Mouse (Mus musculus) embryonic facial prominence, embryonic 13.5 days (tissue): Measurements from ENCODE around the gene Lima1. TPM values are rescaled to one million over a fixed set of nuclear protein-coding genes. Genes with fewer than 3 reads are reported as not detected.
"Not testable (repeated sequence)": the region's sequence is repeated elsewhere in the genome, so short reads cannot be mapped to it uniquely, and the experiment has no call there.

ENCODE experiments used
- ATAC-seq: fragments of 200-750 bp; cut with Nextera tagmentation; 2 replicates; pipeline ENCODE4 v1.8.0; 2017; ENCODE audit warnings: low read depth; ENCODE audit not compliant: insufficient number of reproducible peaks, insufficient read depth, low FRiP score, low TSS enrichment
- H3K27ac ChIP-seq: fragments of 300-500 bp; sonication (generic); 2 replicates; pipeline ENCODE4 v1.5.1; 2015; ENCODE audit warnings: moderate library complexity, mild to moderate bottlenecking, inconsistent platforms
- H3K27me3 ChIP-seq: fragments of 300-500 bp; sonication (generic); 2 replicates; pipeline ENCODE4 v1.6.1; 2015; ENCODE audit warnings: mild to moderate bottlenecking, inconsistent platforms
- H3K36me3 ChIP-seq: fragments of 300-500 bp; sonication (generic); 2 replicates; pipeline ENCODE4 v1.6.1; 2015; ENCODE audit warnings: mild to moderate bottlenecking, inconsistent platforms
- H3K4me1 ChIP-seq: fragments of 300-500 bp; sonication (generic); 2 replicates; pipeline ENCODE4 v1.6.1; 2015; ENCODE audit warnings: inconsistent platforms
- H3K4me2 ChIP-seq: fragments of 300-500 bp; sonication (generic); 2 replicates; pipeline ENCODE4 v1.6.1; 2015; ENCODE audit warnings: moderate library complexity, mild to moderate bottlenecking, inconsistent platforms
- H3K4me3 ChIP-seq: fragments of 300-500 bp; sonication (generic); 2 replicates; pipeline ENCODE4 v1.5.1; 2015; ENCODE audit warnings: mild to moderate bottlenecking, inconsistent platforms
- H3K9ac ChIP-seq: fragments of 300-500 bp; sonication (generic); 2 replicates; pipeline ENCODE4 v1.6.1; 2015; ENCODE audit warnings: mild to moderate bottlenecking, inconsistent platforms
- H3K9me3 ChIP-seq: fragments of 300-500 bp; sonication (generic); 2 replicates; pipeline ENCODE4 v1.6.1; 2016; ENCODE audit warnings: inconsistent platforms
- WGBS: fragments of 180-500 bp; shearing (Covaris S2); methylation state at CpG from one replicate; pipeline ENCODE4 v1.1.7; 2015; ENCODE audit warnings: mixed read lengths; 5-methylcytosine and 5-hydroxymethylcytosine counted together
- polyA plus RNA-seq: library from polyadenylated mRNA; unstranded; fragments of >200 nt; fragmentation: Nextera tagmentation; extraction: Ambion mirVana; gene quantifications from 2 replicates; pipeline ENCODE4 v1.2.1, GENCODE M21; 2015

The Lima1 gene
- polyA plus RNA-seq, 1 experiment from 2014 or later = 98.4 TPM

- Histone ChIP-seq H3K9ac (no peak overlapping the region), H3K4me3 (no peak overlapping the region), H3K36me3 (peaks cover 76% of the 10 kb centered on the region), H3K27me3 (no peaks in the 10 kb centered on the region), H3K4me1 (peaks cover 22% of the 10 kb centered on the region), H3K9me3 (no peaks in the 10 kb centered on the region), H3K27ac (no peak overlapping the region), H3K4me2 (no peak overlapping the region)
- 84% methylated on average over 3 of the region's 3 CpGs for WGBS
- ATAC-seq = no peak
Observed at GRCm38 (mm10) chr15:99796066-99796465, 79.2 kb downstream of the Lima1 start.

- ATAC-seq = no peak
- peaks cover 89% of the 10 kb centered on the region for H3K36me3 ChIP-seq
- H3K9me3 ChIP-seq = no peaks in the 10 kb centered on the region
- H3K4me1 ChIP-seq = no peaks in the 10 kb centered on the region
- H3K9ac ChIP-seq = no peak overlapping the region
- 95% methylated on average over 16 of the region's 16 CpGs for WGBS
- no peaks in the 10 kb centered on the region for H3K27me3 ChIP-seq
- no peak overlapping the region for H3K27ac ChIP-seq
- H3K4me2 ChIP-seq = no peak overlapping the region
- H3K4me3 ChIP-seq = no peak overlapping the region
Observed at GRCm38 (mm10) chr15:99792221-99792815, 82.9 kb downstream of the Lima1 start.

- peaks cover 94% of the 10 kb centered on the region for H3K36me3 ChIP-seq
Observed at GRCm38 (mm10) chr15:99791003-99791402, 84.3 kb downstream of the Lima1 start.

GRCm38 (mm10) chr15:99790464-99790863 lies 84.8 kb downstream of the Lima1 start:
- Histone ChIP-seq H3K4me2 (no peak overlapping the region), H3K9me3 (no peaks in the 10 kb centered on the region), H3K27me3 (no peaks in the 10 kb centered on the region), H3K36me3 (peaks cover 95% of the 10 kb centered on the region), H3K4me3 (no peak overlapping the region), H3K9ac (no peak overlapping the region), H3K27ac (no peak overlapping the region), H3K4me1 (no peaks in the 10 kb centered on the region)
- ATAC-seq = no peak
- WGBS = 90% methylated on average over 6 of the region's 6 CpGs

More at GRCm38 (mm10) chr15:99791003-99791402, 84.3 kb downstream of the Lima1 start:
- no peak overlapping the region for H3K4me2 ChIP-seq
- no peak for ATAC-seq
- no peak overlapping the region for H3K4me3 ChIP-seq
- no peak overlapping the region for H3K27ac ChIP-seq
- H3K9ac ChIP-seq = no peak overlapping the region
- 85% methylated on average over 3 of the region's 3 CpGs for WGBS
- no peaks in the 10 kb centered on the region for H3K27me3 ChIP-seq
- H3K4me1 ChIP-seq = no peaks in the 10 kb centered on the region
- H3K9me3 ChIP-seq = no peaks in the 10 kb centered on the region

GRCm38 (mm10) chr15:99787625-99788120 lies 87.6 kb downstream of the Lima1 start:
- WGBS = 86% methylated on average over 9 of the region's 9 CpGs
- Histone ChIP-seq H3K27ac (0 out of 2 replicates have a peak overlapping the region, but pooled peaks have one; percentile 34), H3K4me3 (no peak overlapping the region), H3K4me2 (no peak overlapping the region), H3K4me1 (no peaks in the 10 kb centered on the region), H3K9me3 (no peaks in the 10 kb centered on the region), H3K36me3 (peaks cover 99% of the 10 kb centered on the region), H3K9ac (no peak overlapping the region), H3K27me3 (no peaks in the 10 kb centered on the region)
- no peak for ATAC-seq

GRCm38 (mm10) chr15:99778677-99779335 lies 96.5 kb downstream of the Lima1 start:
- no peak overlapping the region for H3K27ac ChIP-seq
- H3K27me3 ChIP-seq = no peaks in the 10 kb centered on the region
- no peak overlapping the region for H3K4me2 ChIP-seq
- H3K4me1 ChIP-seq = no peaks in the 10 kb centered on the region
- peaks cover 54% of the 10 kb centered on the region for H3K36me3 ChIP-seq
- no peak overlapping the region for H3K9ac ChIP-seq
- no peak for ATAC-seq
- WGBS = 92% methylated on average over 16 of the region's 16 CpGs
- H3K9me3 ChIP-seq = no peaks in the 10 kb centered on the region
- no peak overlapping the region for H3K4me3 ChIP-seq

GRCm38 (mm10) chr15:99778148-99778547 lies 97.1 kb downstream of the Lima1 start:
- no peak overlapping the region for H3K9ac ChIP-seq
- 24% methylated on average over 7 of the region's 7 CpGs for WGBS
- H3K9me3 ChIP-seq = no peaks in the 10 kb centered on the region
- H3K36me3 ChIP-seq = peaks cover 47% of the 10 kb centered on the region
- H3K27me3 ChIP-seq = no peaks in the 10 kb centered on the region
- no peak for ATAC-seq
- H3K27ac ChIP-seq = no peak overlapping the region
- no peak overlapping the region for H3K4me2 ChIP-seq
- no peak overlapping the region for H3K4me3 ChIP-seq
- no peaks in the 10 kb centered on the region for H3K4me1 ChIP-seq

GRCm38 (mm10) chr15:99772925-99773324 lies 102.3 kb downstream of the Lima1 start:
- 35% methylated on average over 3 of the region's 3 CpGs for whole genome bisulfite sequencing
- Histone ChIP-seq H3K4me2 (0 out of 2 replicates have a peak overlapping the region, but pooled peaks have one; percentile 83), H3K4me3 (no peak overlapping the region; the same call in 1 of the 2 replicates), H3K4me1 (peaks cover 12% of the 10 kb centered on the region), H3K27ac (peak overlapping the region; percentile 39; the same call in 1 of the 2 replicates), H3K36me3 (peaks cover 6% of the 10 kb centered on the region), H3K9ac (no peak overlapping the region), H3K9me3 (no peaks in the 10 kb centered on the region), H3K27me3 (no peaks in the 10 kb centered on the region)
- no peak for ATAC-seq

GRCm38 (mm10) chr15:99772881-99772924 lies 102.6 kb downstream of the Lima1 start, which contains the start of gene Cers5:
Cers5 (minus strand) TSS chr15:99772885.
- H3K36me3 ChIP-seq, ATAC-seq, H3K9me3 ChIP-seq, H3K27me3 ChIP-seq: not testable (repeated sequence)
- Histone ChIP-seq H3K4me1 (peaks cover 15% of the 10 kb centered on the region), H3K4me2 (peak within 1 kb of the TSS; percentile 83), H3K4me3 (peak within 1 kb of the TSS; percentile 78), H3K9ac (peak within 1 kb of the TSS; percentile 90), H3K27ac (peak within 1 kb of the TSS; percentile 96)

GRCm38 (mm10) chr15:99772277-99772880 lies 102.9 kb downstream of the Lima1 start:
- H3K36me3 ChIP-seq = peaks cover under 1% of the 10 kb centered on the region; the same call in 1 of the 2 replicates
- ATAC-seq = peak; percentile 96
- peak overlapping the region; percentile 83 for H3K4me2 ChIP-seq
- WGBS = 0% methylated on average over 35 of the region's 41 CpGs
- peak overlapping the region; percentile 78 for H3K4me3 ChIP-seq
- peaks cover 16% of the 10 kb centered on the region for H3K4me1 ChIP-seq
- H3K27ac ChIP-seq = peak overlapping the region; percentile 96
- no peaks in the 10 kb centered on the region for H3K27me3 ChIP-seq
- no peaks in the 10 kb centered on the region for H3K9me3 ChIP-seq
- H3K9ac ChIP-seq = peak overlapping the region; percentile 90

GRCm38 (mm10) chr15:99771601-99772276 lies 103.5 kb downstream of the Lima1 start:
- Histone ChIP-seq H3K27ac (peak overlapping the region; percentile 96), H3K4me2 (peak overlapping the region; percentile 83), H3K4me3 (peak overlapping the region; percentile 78), H3K36me3 (0 out of 2 replicates have a peak, but pooled peaks cover 2% of the 10 kb centered on the region), H3K9ac (peak overlapping the region; percentile 90), H3K9me3 (no peaks in the 10 kb centered on the region), H3K27me3 (no peaks in the 10 kb centered on the region), H3K4me1 (peaks cover 16% of the 10 kb centered on the region)
- WGBS = under 1% methylated on average over 57 of the region's 59 CpGs
- ATAC-seq = peak; percentile 70
